Mouse (Mus musculus) frontal cortex, postnatal 25 days (tissue): ENCODE data around the gene Saa4.
"Not testable (repeated sequence)": the region's sequence is repeated elsewhere in the genome, so short reads cannot be mapped to it uniquely, and the experiment has no call there.

Source experiments
- DNase-seq, 2 experiments: peaks; one replicate each; pipeline ENCODE4 v3.0.0; 2022; ENCODE audit warnings: low spot score in 2 of 2

Saa4 gene

DNA sequence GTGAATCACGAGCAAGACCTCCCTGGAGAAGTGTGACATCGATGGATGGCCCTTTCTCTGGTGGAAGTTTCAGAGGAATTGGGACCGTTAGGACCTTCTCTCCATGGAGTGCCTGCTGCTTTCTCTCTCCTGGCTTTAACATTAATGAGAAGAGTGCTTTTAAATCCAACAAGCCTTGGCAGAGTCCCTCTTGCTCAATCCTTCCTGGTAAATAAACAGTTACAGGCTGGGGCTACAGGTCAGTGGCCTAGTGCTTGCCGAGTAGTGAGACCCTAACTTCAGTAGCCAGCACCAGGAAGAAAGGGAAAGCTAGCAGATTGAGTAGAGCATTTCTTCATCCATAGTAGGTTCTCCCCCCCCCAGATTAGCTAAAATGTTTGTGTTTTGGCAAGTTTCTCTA is at the start of gene Saa4:
Gene Saa4, minus strand, starts transcription at position 146 of the 400 bp plus-strand sequence.
- DNase-seq: no peak

DNA sequence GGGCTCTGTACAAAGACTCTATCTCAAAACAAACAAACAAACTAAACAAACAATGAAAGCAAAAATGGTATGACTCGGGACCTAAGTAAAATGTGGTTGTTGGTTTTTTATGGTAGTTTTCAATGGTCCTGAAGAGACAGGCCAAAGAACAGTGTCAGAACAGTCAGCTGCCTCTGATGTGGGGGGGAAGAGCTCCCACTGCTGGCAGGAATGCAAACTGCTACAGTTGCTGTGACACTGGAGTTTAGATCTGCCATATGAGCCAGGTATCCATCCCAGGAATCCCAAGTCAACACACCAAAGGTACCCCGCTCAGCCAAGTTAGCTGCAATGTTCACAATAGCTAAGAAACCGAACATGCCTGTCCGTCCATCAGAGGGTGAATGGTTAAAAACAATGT is 38.3 kb upstream of the Saa4 start:
- peak; percentile 12 to 26 for DNase-seq

DNA sequence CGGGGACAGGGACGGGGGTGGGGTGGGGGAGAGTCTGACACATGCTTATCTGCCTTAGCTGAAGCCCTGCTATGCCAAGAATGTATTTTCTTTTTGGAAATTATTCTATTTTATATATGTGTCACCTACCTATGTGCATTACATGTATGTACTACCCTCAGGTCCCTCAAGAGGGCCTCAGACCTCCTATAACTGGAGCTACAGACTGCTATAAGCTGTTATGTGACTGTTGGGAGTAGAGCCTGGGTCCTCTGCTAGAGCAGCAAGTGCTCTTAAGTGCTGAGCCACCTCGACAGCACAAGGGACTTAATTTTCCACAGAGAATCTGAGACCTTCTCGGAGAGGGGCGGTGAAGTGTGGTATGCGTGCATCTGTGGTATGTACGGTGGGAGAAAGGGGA is 36.0 kb upstream of the Saa4 start:
- DNase-seq: no peak

DNA sequence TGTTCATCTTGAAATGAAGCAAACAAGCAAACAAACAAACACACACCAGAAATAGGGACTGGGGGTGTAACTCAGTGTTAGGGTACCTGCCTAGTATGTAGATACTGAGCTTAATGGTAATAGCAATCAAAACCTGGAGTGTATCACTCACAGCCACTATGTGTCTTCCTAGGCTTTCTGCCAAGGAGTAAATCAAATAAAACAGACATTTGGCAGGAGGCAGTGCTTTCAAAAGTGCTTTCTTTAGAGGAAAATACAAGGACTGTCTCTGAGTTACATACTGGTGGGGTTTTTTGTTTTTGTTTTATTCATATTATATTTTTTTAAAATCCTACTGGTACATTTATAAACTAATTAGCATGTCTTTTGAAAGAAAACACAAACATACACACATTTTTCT is 35.0 kb upstream of the Saa4 start:
- DNase-seq: no peak

DNA sequence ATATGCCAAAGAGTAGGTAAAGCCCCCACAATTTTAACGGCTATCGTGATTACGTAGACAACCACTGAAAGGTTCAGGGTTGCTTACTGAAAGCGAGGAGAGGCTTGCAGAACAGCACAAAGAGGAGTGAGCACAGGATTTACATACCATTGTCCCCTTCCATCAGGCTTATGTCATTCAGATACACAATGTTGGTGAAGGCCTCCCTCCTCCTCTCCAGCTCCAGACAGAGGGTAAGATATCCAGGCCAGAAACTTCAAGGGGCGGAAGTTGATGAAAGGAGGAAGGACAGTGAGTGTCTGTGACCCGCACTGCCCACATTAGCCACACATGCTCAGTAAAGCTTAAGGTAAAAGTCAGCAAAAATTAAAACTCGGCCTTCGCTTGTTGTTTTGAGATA is 32.3 kb upstream of the Saa4 start:
- no peak for DNase-seq

DNA sequence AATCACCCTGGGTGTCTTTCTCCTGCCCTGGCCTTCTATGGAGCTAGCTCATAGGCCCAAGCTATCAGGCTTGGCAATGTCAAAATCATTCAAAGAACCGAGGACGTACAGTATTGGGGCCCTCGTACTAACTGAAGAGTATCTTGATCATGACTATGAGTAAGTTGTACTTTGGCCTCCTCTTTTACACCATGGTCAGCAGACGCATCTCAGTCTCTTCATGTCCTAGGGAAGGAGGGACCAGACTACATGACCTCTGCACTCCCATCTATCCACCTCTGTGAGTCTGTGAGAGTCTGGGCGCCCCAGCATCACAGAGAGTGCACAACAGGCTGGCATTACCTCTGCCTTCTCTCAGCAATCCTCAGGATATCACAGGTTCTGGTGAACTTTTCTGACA is 30.2 kb upstream of the Saa4 start:
- DNase-seq: no peak

DNA sequence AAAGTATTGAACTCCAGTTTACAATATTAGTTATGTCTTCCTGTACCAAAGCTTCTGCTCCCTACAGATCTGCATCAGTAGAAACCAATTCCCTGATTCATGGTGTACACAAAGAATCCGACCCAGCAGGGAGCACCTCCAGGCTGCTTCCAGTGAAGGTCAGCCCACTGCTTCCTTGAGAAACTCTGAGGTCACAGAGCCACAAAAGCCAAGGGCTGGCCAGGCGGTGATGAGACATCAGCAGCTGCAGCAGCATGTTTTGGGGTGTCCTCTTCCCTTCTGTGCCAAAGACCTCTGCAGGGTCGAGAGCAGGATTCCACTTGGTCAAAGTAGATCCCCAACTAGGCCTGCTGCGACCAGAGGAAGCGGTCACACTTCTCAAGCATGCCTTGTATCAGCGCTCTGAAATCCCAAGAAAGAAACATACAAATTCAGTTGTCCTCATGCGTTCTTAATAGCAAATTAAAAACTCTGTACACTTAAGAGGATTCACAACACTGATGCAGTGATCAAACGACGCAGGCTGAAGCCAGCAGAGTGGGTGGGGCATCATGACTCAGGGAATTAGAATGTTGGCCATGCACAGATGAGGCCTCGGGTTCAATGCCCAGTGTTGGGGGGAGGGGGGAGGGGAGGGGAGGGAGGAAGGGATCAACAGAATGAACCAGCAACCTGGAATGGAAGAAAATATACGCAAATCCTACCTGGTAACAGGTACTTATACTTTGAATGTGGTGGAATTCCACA is 28.8 kb upstream of the Saa4 start:
- no peak for DNase-seq

DNA sequence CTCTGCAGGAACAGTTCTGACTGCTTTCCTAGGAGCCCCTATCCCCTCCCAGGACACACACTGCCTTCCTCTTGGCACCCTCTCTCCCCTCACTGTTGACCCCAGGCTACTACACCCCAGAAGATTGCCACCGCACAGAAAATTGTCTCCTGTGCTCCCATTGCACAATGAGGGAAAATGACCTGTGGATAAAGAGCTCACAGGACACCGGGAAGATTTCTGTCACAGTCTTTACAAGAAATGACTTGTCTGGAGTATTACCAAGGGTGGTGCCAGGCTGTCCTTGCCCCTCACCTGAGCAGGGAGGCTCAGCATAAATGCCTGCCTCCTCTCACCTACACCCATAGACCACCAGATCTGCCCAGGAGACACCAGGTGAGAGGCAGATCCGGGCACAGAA is 19.1 kb upstream of the Saa4 start, which contains the start of gene Saa2:
Gene Saa2, plus strand, starts transcription at position 301 of the 400 bp plus-strand sequence.
- no peak for DNase-seq

DNA sequence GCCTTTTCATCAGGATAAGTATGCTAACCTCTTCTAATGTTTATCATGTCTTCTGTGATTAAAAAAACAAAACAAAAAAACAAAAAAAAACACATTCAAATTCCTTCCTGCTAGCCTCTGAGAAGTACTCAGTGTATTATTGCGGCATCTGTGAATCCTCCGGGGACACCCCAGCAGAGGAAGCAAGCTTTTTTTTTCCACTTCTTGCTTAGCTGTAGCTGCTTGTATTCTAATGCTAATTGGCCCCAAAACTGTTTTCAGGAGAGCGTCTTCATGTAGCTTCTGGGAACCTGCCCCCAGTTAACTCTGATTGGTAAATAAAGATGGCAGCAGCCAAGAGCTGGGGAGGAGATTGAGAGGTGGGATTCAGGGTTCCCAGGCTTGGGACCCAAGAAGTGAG is 16.1 kb upstream of the Saa4 start:
- DNase-seq: no peak

DNA sequence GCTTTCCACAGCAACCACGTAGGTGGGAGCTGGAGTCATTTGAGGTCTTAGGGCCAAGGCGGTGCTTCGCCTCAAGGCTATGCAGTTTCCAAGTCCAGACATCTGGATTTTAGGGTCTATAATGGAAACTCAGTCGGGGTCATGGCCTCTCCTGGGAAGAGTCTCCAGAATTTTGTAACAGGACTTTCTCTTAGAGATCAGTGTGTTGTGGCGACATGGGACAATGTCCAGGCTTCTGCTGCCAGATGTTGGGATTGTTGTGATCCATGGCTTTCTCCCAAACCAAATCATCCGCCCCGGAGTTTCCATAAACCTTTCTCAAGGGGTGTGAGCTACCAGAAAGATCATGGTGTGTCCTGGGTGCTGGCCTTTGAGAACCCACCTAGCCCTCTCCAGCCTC is 14.0 kb upstream of the Saa4 start:
- no peak for DNase-seq

DNA sequence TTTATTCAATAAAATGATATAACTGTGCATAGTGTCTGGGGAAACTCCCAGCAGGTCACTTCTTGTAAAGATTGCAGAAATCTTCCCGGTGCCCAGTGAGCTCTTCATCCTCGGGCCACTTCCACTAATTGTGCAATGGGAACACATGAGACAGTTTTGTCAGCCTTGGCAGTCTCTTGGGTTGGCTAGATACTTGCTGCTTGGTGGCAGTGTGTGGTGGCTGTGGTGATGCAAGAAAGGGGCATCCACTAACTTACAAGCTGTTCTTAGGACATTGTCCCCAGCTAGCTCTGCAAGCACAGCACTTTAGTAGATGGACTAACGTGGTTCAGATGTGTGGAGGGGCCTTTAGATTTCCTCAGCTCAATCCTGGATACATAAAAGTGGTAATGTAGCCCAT is 13.4 kb upstream of the Saa4 start:
- no peak for DNase-seq

DNA sequence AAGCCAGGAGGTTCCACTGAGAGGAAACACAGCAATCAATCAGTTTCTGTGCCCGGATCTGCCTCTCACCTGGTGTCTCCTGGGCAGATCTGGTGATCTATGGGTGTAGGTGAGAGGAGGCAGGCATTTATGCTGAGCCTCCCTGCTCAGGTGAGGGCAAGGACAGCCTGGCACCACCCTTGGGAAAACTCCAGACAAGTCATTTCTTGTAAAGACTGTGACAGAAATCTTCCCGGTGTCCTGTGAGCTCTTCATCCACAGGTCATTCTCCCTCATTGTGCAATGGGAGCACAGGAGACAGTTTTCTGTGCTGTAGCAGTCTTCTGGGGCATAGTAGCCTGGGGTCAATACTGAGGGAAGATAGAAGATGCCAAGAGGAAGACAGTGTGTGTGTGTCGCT is 10.5 kb upstream of the Saa4 start, which contains the start of gene Saa1:
Gene Saa1, minus strand, starts transcription at position 101 of the 400 bp plus-strand sequence.
- DNase-seq: not testable (repeated sequence)

DNA sequence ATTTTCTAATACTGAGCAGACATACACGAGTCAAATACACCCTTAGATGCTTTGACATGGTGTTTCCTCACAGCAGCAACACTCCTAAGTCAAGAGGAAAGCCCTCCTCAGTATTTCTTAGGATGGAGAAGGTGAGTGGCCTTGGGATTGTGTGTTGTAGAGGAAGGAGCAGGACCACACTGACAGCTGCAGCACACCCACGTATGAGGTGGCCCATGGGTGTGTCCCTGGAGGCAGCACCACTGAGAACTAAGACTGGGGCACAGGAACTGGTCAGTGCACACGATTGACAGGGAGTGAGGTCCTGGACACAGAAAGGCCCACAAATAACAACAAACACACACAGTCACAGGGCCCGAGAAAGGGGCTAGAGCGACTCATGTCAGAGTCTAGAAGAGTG is 7.6 kb upstream of the Saa4 start:
- not testable (repeated sequence) for DNase-seq

DNA sequence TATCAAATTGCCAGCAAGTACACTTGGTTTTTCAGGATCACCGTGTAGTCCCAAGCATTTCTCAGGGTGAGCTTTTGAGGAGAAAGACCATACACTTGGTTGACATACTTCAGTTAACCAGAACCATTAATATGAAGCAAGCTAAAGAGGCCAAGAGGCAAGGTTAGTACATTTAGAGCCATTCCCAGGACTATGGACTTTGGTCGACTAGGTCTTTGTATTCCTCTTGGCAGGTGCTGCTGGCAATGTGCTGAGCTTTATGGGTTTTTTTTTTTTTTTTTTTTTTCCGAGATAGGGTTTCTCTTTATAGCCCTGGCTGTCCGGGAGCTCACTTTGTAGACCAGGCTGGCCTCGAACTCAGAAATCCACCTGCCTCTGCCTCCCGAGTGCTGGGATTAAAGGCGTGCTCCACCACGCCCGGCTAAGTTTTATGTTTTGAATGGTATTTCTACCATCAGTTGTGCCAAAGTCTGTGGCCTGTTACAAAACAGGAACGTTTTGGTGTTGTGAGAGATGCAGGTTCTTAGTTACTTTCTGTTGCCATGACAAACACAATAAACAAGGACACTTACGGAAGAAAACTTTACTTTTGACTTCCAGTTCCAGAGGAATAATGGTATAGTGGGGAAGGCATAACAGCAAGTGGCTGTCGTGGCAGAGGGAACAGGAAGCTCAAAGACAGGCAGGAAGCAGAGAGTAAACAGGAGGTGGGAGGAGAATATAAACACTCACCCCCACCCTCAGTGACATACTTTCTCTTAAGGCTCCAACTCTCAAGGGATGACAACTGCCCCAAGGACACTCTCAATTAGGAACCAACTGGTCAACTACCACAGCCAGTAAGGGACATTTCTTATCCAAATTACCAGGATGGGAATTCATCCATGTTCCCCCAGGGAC is 6.4 kb upstream of the Saa4 start:
- DNase-seq: no peak

DNA sequence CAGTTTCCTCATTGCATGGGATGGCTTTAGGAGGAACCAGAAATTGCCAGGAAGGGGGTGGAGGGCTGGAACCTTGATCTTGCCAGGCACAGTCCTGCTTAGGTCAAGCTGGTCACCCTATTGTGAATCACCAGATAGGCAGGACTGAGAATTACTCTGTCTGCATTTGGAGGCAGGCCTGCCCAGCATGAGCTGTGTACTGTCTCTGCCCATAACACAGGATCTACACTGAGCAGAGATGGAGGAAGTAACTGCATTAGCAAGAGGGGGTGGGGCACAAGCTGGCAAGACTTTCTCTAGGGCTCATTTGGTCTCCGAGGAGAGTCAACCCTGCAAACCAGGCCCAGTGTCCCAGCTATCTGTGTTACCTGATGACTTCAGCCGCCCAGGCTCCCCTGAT is 2.6 kb upstream of the Saa4 start:
- no peak for DNase-seq

DNA sequence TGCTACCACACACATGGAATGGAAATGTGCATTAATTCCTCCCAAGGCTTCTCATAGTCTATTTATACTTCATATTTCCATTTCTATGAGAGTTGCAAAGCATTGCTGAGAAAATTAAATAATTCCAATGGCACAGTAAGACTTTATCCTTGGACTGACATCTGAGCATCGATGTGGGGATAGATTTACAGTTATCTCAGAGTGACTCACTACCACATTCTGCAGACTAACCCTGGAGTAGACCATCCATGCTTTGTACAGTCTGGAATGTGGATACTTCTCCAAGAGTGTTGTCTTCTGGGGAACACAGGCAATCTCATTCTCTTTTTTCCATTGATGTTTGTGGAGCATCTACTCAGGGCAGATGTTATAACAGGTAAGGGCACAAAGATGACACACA is 4.8 kb downstream of the Saa4 start:
- DNase-seq: no peak

DNA sequence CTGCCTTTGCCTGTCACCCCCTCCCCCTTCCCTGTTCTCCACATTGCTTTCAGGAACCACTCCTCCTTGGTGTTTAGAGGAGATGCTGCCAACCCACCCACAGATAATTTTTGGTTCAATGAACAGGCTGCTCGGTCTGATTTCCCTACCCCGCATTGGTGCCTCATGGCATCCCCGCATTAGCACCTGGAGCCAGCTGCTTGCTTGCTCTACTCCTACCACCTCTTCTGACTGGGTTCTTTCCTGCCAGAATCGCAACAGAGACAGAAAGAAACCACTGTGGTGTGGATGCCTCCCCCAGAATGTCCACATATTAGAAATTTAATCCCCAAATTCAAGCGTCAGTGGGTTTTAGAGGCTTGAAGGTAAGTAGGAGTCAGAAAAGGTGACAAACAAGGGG is 8.0 kb downstream of the Saa4 start:
- no peak for DNase-seq

DNA sequence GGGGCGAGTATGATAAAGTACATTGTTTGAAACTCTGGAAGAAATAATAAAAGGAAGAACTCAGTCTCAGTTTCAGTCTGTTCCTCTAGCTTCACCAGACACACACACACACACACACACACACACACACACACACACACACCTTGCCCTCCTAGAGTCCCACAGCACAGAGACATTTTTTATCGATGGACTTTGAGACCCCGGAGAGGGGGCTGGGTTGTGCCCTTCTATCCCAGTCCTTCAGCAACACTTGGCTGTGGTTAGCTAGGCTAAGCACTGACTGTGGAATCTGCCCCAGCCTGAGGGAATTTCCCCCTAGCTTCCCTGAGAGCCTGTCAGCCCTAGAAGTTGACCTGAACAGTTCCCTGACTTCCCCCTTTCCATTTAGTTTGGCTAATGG is 8.6 kb downstream of the Saa4 start:
- DNase-seq: no peak

DNA sequence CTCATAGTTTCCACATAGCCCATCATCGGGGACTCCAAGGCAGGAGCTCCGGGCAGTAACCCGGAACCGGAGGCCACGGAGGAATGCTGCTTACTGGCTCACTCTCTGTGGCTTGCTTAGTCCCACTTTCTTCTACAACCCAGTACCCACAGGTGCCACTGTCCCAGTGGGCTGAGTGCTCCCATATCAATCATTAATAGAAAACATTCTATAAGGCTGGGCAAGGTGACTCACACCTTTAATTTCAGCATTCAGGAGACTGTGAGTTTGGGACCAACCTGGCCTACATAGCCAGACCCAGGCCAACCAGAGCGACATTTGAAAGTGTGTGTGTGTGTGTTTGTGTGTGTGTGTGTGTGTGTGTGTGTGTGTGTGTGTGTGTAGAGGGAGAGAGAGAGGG is 9.0 kb downstream of the Saa4 start:
- no peak for DNase-seq

DNA sequence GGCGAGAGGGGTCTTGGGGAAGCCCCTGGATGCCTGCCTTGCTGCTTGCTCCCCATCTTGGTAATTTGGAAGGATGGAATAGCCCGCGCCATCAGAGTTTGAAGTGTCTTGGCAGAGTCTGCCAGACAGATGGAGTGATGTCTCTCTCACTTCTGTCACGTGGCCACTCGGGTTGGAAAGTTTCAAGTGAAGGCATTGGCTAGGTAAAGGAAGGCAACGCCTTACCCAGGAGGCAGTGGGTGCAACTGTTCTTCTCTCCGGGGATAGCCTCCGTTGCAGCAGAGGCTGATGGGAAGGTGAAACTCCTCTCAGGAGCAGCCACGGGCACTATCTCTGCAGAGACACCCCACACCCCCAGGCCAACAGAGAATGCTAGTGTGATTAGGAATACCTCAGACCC is 11.9 kb downstream of the Saa4 start:
- no peak for DNase-seq

DNA sequence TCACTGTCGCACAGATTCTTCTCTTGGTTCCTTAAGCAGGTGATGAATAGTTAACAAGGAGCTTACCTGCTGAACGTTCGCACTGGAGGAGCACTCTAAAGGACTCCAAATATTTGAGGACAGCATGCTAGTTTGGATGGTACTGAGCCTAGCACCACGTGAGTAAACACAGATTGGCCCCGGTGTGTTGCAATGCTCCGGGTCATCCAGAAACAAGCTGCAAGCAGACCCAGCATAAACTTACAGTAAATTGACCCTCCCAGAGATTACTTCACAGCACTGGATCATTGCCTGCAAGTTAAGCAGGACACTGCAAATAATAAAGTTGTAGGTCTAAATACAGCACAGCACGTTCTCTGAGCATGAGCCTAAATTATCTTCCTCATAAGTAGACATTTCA is 12.9 kb downstream of the Saa4 start:
- DNase-seq: no peak

DNA sequence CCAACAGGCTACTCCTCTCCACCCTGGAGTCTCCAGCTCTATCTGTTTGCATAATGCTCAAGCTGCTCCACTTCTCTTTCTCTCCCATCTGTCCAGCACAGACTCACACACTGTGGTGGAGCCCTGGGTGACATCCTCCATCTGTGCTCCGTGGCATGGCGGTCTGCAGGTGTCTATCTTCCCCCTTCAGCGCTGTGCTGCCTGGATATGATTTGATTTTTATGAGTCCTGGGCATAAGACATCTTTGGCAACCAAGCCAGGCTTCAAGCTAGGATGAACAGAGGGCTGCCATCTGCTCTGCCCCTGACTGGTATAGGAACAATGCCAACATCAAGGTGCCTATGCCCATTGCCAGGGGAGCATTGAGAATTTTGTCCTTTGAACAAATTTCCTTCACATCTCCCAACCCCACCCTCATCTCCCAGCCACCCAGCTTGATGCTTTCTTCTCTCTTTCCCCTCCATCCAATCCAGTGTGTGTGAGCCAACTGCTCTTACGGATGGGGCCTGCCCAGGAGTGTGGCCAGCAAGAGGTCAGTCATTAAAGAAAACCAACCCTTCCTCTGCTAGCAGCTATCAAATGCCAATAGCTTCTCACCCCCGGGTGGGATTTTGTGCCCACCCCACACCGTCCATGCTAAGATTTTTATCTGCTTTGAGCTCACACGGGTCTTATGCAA is 13.7 kb downstream of the Saa4 start:
- no peak for DNase-seq
